Mouse (Mus musculus): ENCODE results near the gene Cpeb4.
"Not testable (repeated sequence)": the region's sequence is repeated elsewhere in the genome, so short reads cannot be mapped to it uniquely, and the experiment has no call there.

The Cpeb4 gene

DNA sequence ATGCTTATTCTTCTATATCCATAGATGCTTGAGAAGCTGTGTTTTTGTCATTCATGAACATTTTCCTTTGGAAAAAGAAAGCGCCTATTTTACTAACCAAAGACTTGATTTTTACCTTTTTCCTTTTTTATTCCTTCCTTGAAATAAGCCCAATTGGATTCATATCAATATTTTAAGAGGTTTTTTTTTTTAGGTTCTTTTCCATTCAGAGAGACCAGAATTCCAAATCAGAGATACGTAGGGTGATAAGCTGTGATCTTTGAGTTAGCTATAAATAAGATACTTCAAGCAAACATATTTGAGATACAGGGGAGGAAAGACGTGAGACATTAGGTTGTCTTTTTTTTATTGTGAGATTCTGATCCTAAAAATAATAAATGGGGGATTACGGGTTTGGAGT is at the start of gene Cpeb4:
Gene Cpeb4, plus strand, starts transcription at position 301 of the 400 bp plus-strand sequence.
- no peak for DNase-seq (ENCODE audit: low spot score)

GRCm38 (mm10) chr11:31822556-31822955 is 49.5 kb upstream of the Cpeb4 start:
- DNase-seq (ENCODE audit: low spot score), result no peak

- no peak for DNase-seq (ENCODE audit: low spot score)
Observed at GRCm38 (mm10) chr11:31823513-31823912, 48.5 kb upstream of the Cpeb4 start.

DNA sequence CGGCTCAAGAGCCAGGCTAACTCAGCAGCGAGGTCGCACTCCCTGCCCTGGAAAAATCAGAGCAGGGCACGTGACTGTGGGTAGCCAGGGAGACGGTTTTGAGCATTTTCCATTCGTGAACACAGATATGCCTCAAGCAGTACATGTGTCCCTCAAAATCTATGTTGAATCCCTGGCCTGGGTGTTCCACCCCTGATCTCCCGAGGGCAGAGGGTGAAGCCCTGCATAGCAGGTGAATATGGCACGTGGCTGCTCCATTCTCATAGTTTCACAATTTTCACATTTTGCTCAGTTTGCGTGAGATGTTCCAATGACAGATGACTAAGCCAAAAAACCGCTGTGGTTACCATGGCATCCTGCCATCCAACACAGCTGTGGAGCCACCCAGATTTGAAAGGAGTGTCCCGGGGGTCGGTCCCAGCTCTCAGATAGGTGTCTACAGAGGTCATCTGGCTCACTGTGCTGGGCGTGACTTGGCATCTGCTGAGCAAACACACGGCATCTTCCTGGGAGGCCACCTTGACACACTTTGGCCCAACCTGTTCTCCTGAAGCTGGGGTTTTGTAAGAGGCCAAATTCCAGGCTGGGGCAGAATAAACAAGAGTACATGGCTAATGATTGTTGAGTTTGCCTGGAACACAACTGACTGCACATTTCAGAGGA is 47.4 kb upstream of the Cpeb4 start:
- peak; percentile 79 for DNase-seq (ENCODE audit: low spot score)

DNA sequence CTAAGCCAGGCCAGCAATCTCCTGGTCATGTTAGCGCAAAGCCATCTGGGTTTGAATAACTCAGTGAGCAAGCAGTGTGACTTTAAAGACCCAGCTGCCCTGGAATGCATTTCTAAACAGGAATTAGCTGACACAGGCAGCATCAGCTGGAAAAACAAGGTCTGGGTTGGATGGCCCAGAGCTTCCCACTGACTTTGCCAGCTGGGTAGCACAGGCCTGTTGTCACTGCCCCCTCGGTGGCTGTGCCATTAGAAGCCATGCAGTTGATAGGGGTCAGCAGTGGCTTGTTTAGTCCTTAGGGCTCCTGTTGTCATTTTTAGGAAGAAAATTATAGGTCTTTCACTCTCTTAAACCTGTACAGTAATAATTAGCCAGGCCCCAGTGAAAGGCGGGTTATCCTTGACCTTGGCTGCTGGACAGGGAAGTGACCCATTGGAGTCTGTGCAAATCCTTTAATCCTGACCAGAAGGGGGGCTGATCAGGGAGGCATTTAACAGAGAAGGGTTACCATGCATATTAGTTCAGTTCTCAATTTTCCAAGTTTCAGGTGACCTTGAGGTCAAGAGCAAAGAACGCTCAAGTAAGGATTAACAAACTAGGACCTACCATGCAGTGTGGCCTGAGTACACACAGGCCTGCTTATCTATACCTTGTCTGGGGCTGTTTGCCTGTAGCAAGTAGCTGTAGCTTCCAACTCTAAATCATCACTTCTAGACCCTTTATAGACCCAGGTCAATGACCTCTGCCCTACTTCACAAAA is 43.8 kb upstream of the Cpeb4 start:
- DNase-seq (ENCODE audit: low spot score), result peak; percentile 19

- no peak for DNase-seq (ENCODE audit: low spot score)
Observed at GRCm38 (mm10) chr11:31828771-31829072, 43.3 kb upstream of the Cpeb4 start.

- no peak for DNase-seq (ENCODE audit: low spot score)
Observed at GRCm38 (mm10) chr11:31830213-31831151, 41.5 kb upstream of the Cpeb4 start.

DNA sequence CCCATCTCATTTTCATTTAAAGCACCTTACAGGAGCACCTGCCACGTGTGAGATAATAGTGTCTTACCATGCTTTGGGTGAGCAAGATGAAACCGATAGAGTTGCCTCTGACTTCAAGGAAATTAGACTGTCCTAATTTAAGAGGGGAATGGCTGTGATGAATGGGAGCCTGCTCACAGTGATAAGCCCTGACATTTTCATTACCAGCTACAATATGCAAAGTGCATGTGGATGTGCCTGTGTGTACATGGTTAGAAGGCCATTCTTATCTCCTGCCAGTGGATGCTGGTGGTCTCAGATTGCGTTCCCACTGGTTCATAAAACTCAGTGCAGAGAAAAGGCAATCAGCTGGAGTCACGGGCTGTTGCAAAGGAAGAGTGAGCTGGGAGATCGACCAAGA is 40.6 kb upstream of the Cpeb4 start:
- no peak for DNase-seq (ENCODE audit: low spot score)

GRCm38 (mm10) chr11:31831983-31832382 is 40.0 kb upstream of the Cpeb4 start:
- DNase-seq (ENCODE audit: low spot score), result no peak

GRCm38 (mm10) chr11:31832439-31832980 is 39.5 kb upstream of the Cpeb4 start:
- no peak for DNase-seq (ENCODE audit: low spot score)

DNA sequence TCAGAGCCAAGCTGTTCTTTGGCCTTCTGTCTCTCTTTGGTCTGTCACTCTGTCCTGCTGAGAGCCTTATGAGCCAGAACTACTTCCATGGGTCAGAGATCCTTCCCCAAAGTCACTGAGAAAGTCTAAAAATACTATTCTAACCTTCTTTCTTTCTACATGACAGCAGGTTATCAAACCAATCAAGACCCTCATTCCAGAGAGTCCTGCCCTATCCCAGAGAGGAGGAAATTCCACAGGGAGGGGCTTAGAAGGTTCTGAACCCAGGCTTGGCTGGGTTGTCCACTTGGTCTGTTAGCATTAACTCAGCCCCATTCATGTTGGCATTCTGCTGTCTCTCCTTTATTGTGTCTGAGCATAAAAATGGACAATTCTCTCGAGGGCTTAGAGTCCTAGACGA is 38.5 kb upstream of the Cpeb4 start:
- DNase-seq (ENCODE audit: low spot score), result no peak

DNA sequence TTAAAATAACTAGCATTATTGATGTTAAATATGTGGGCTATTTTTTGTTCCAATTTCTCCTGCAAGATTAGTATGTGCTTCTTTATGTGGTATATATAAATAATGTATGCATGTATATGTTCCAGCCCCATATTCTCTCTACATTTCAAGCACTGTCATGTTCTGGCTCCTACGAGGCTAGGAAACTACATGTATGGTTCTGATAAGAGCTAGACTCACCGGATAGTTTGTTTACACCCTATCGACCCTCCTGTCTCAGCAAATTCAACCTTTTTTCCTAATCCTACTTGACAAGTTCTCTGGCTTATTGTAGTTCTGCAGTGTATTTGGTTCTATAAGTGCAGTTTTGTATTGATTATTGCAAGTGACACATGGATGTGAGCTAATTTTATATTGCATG is 36.7 kb upstream of the Cpeb4 start:
- no peak for DNase-seq (ENCODE audit: low spot score)

- DNase-seq (ENCODE audit: low spot score), result no peak
Observed at GRCm38 (mm10) chr11:31837243-31837642, 34.8 kb upstream of the Cpeb4 start.

DNA sequence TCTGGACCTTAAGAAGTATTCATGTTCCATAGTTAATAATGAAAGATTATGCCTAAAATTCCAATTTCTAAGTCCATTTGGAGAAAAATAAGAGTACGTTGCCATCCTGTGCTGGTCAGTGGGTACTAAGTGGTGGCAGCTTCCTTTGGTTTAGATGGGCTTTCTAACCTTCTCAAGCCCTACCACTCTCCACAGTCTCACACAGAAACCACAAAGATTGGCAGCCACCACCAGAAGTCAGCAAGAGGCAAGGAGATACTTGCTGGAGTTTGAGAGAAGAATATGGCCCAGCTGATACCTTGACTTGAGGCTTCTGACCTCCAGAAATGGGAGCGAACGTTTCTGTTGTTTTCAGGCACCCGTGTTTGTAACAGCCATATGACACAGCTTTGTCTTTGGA is 34.3 kb upstream of the Cpeb4 start:
- no peak for DNase-seq (ENCODE audit: low spot score)

DNA sequence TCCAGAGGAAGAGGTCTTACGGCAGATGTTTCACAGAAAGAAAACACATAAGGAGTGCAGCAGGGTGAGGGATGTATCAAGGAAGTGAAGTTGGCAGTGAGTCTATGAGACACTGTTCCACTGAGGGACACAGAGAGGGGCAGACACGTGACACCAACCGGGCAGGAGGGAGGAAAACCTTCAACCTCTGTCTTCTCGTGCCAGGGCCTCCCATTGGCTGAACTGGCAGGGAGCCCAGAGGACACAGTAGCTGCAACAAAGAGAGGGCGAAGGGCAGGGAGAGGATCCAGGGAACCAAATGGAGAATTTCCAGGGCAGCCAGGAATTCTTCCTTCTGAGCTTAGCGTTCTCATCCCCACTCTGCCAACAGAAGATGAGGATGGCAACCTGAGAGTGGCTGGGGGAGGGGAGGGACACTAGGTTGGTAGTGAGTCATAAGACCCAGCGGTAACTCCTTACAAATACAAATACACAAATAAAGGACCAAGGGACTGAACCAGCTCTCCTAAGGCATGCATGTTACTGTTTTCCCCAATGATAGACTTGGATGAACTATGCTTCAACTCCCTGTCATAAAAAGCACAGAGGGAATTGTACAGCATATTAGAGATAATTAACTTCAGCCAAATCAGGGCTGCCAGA is 33.4 kb upstream of the Cpeb4 start:
- peak; percentile 48 for DNase-seq (ENCODE audit: low spot score)

- DNase-seq (ENCODE audit: low spot score), result no peak
Observed at GRCm38 (mm10) chr11:31839084-31839460, 32.9 kb upstream of the Cpeb4 start.

GRCm38 (mm10) chr11:31842171-31842959 is 29.6 kb upstream of the Cpeb4 start:
- DNase-seq (ENCODE audit: low spot score), result no peak

DNA sequence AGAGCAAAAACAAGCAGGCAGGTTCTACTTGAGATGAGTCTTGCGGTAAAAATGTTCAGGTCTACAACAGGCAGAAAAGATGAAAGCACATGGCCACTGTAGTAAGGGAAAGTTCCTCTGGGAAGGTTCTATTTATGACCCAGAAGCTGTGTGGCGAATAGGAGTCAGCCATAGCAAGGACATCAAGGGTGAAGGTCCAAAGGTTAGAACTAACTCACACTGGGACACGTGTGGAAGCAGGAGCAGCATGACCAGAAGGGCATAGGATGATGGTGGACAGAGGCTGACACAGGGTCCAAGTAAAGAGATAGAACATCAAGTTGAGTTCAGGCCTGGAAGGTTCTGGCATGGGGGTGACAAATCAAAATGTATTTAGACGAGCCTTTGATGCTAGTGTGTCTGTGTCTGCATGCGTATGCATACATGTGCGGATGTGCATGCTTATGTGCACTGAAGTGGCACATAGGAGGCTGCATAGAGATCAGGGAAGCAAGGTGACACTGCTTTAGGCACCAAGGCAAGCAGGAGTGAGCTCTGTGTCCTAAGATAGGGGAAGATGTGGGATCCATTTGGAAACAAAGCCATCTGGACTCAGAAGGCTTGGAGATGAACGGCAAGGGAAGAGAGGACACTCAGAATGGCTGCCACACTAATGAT is 28.7 kb upstream of the Cpeb4 start:
- DNase-seq (ENCODE audit: low spot score), result no peak

DNA sequence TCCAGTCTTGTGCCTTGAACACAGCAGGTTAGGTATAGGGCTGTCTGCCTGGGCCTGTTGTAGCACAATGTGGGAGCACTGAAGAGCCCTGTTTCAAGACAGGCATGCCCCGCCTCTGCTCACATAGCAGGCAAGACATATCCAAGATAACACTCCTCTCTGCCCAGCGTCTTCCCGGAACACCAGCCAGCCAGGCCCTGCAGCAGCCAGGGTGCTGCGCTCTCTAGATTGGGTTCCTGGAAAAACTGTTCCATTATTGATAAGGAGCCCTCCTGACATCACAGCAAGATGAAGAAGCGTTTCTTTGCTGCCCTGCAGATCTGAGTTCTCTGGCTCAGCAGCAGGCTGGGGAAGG is 28.2 kb upstream of the Cpeb4 start:
- DNase-seq (ENCODE audit: low spot score), result no peak

DNA sequence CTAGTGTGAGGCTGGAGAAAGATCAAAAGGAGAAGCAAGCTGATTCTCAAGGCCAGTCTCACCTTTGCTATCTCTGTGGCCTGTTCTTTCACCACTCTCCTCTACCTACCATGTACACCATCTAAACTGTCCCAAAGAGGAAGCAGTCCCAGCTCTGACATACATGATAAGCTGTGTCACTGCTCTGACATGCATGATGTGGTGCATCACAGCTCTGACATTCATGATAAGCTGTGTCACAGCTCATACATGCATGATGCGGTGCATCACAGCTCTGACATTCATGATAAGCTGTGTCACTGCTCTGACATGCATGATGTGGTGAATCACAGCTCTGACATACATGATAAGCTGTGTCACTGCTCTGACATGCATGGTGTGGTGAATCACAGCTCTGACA is 26.9 kb upstream of the Cpeb4 start:
- DNase-seq (ENCODE audit: low spot score), result not testable (repeated sequence)

Data from urinary bladder, postnatal 14 days (tissue).